Mouse (Mus musculus) spleen, adult 2 months (tissue): Measurements from ENCODE around the gene Acot11. TPM values are rescaled to one million over a fixed set of nuclear protein-coding genes. Genes with fewer than 3 reads are reported as not detected.
"Not testable (repeated sequence)": the region's sequence is repeated elsewhere in the genome, so short reads cannot be mapped to it uniquely, and the experiment has no call there.

Experiments used
- DNase-seq, 2 experiments: peaks; one replicate each; pipeline versions ENCODE4 v3.0.0 to v3.0.0-alpha.2; 2012 to 2021; ENCODE audit warnings: low spot score in 2 of 2, low read depth in 1 of 2
- H3K27ac ChIP-seq: fragments of 200-500 bp; 2 replicates; pipeline ENCODE4 v1.5.1; 2012; ENCODE audit warnings: low read length, inconsistent platforms; ENCODE audit not compliant: insufficient read depth
- H3K27me3 ChIP-seq: fragments of 200-500 bp; 2 replicates; pipeline ENCODE4 v1.6.1; 2012; ENCODE audit warnings: mild to moderate bottlenecking, moderate library complexity, low read length, inconsistent platforms; ENCODE audit not compliant: control insufficient read depth, insufficient read depth
- H3K36me3 ChIP-seq: fragments of 200-500 bp; 2 replicates; pipeline ENCODE4 v1.6.1; 2012; ENCODE audit warnings: mild to moderate bottlenecking, low read length, inconsistent platforms; ENCODE audit not compliant: control insufficient read depth, insufficient read depth
- H3K4me1 ChIP-seq: fragments of 200-500 bp; 2 replicates; pipeline ENCODE4 v1.6.1; 2011; ENCODE audit warnings: inconsistent platforms; ENCODE audit not compliant: control insufficient read depth, insufficient read depth, insufficient read length
- H3K4me3 ChIP-seq: fragments of 200-500 bp; 2 replicates; pipeline ENCODE4 v1.5.1; 2011; ENCODE audit warnings: mild to moderate bottlenecking, inconsistent platforms; ENCODE audit not compliant: insufficient read depth, insufficient read length; ENCODE audit errors: extremely low read depth
- CTCF ChIP-seq: fragments of 200-500 bp; IDR thresholded peaks from 2 replicates; pipeline ENCODE4 v1.5.1; 2011; ENCODE audit warnings: mild to moderate bottlenecking, inconsistent platforms; ENCODE audit not compliant: insufficient read depth, insufficient read length, insufficient replicate concordance; ENCODE audit errors: extremely low read depth
- POLR2A ChIP-seq: fragments of 200-500 bp; IDR thresholded peaks from 2 replicates; pipeline ENCODE4 v1.6.1; 2011; ENCODE audit warnings: low read depth, low read length, inconsistent platforms
- WGBS: fragments of 180-500 bp; shearing (Covaris S2); methylation state at CpG from one replicate; pipeline ENCODE4 v1.1.7; 2018; 5-methylcytosine and 5-hydroxymethylcytosine counted together
- polyA plus RNA-seq: library from polyadenylated mRNA; depleted of rRNA; stranded (reverse); fragments of >200 nt; gene quantifications from 2 replicates; pipeline ENCODE4 v1.2.3, GENCODE M21; 2012

Gene Acot11
- polyA plus RNA-seq, 1 experiment: 7.7 TPM

GRCm38 (mm10) chr4:106783137-106783536 is 21.7 kb downstream of the Acot11 start:
- H3K27me3 ChIP-seq: no peaks in the 10 kb centered on the region
- no peak overlapping the region for H3K4me3 ChIP-seq
- H3K27ac ChIP-seq: no peak overlapping the region
- TF ChIP-seq POLR2A (no peak), CTCF (no peak)
- no peaks in the 10 kb centered on the region for H3K36me3 ChIP-seq
- WGBS: 85% methylated on average over 10 of the region's 10 CpGs
- peaks cover 6% of the 10 kb centered on the region; the same call in 1 of the 2 replicates for H3K4me1 ChIP-seq
- no peak for DNase-seq

- 85% methylated on average over 3 of the region's 3 CpGs for whole genome bisulfite sequencing
- no peak for DNase-seq
- TF ChIP-seq POLR2A (no peak), CTCF (no peak)
- H3K27ac ChIP-seq: no peak overlapping the region
- no peaks in the 10 kb centered on the region for H3K4me1 ChIP-seq
- no peaks in the 10 kb centered on the region for H3K36me3 ChIP-seq
- no peak overlapping the region for H3K4me3 ChIP-seq
- H3K27me3 ChIP-seq: no peaks in the 10 kb centered on the region
These were observed 24.8 kb downstream of the Acot11 start for GRCm38 (mm10) chr4:106780045-106780444.

- Histone ChIP-seq H3K4me3 (no peak overlapping the region), H3K36me3 (no peaks in the 10 kb centered on the region), H3K27me3 (no peaks in the 10 kb centered on the region), H3K4me1 (no peaks in the 10 kb centered on the region), H3K27ac (no peak overlapping the region)
- TF ChIP-seq CTCF (no peak), POLR2A (no peak)
- 85% methylated on average over 5 of the region's 5 CpGs for WGBS
- DNase-seq: peak in 1 of 2 experiments; percentile 8
These were observed 26.5 kb downstream of the Acot11 start for GRCm38 (mm10) chr4:106778116-106778788.

- DNase-seq: no peak
- Histone ChIP-seq H3K36me3 (no peaks in the 10 kb centered on the region), H3K27me3 (no peaks in the 10 kb centered on the region), H3K4me3 (no peak overlapping the region), H3K4me1 (no peaks in the 10 kb centered on the region), H3K27ac (no peak overlapping the region)
- TF ChIP-seq POLR2A (no peak), CTCF (no peak)
- 57% methylated on average over 3 of the region's 3 CpGs for WGBS
These were observed 27.8 kb downstream of the Acot11 start for GRCm38 (mm10) chr4:106776998-106777397.

- WGBS: 91% methylated on average over 6 of the region's 6 CpGs
- H3K27ac ChIP-seq, H3K36me3 ChIP-seq, H3K4me3 ChIP-seq, DNase-seq, H3K27me3 ChIP-seq, H3K4me1 ChIP-seq: not testable (repeated sequence)
These were observed 29.0 kb downstream of the Acot11 start for GRCm38 (mm10) chr4:106775767-106776166.

GRCm38 (mm10) chr4:106772558-106772957 is 32.2 kb downstream of the Acot11 start:
- Histone ChIP-seq H3K4me3 (no peak overlapping the region), H3K27ac (no peak overlapping the region), H3K4me1 (no peaks in the 10 kb centered on the region), H3K27me3 (no peaks in the 10 kb centered on the region), H3K36me3 (no peaks in the 10 kb centered on the region)
- no peak for DNase-seq
- TF ChIP-seq CTCF: no peak
- no peak for TF ChIP-seq POLR2A
- WGBS: 96% methylated on average over 1 of the region's 1 CpGs

GRCm38 (mm10) chr4:106769306-106769705 is 35.5 kb downstream of the Acot11 start:
- Histone ChIP-seq H3K4me3 (no peak overlapping the region), H3K4me1 (no peaks in the 10 kb centered on the region), H3K27ac (no peak overlapping the region), H3K27me3 (no peaks in the 10 kb centered on the region), H3K36me3 (no peaks in the 10 kb centered on the region)
- WGBS: 91% methylated on average over 2 of the region's 2 CpGs
- DNase-seq: no peak
- TF ChIP-seq CTCF (no peak), POLR2A (no peak)
